Mouse (Mus musculus) midbrain, postnatal 0 days (tissue): ENCODE data around the gene Rps4x. TPM values are rescaled to one million over a fixed set of nuclear protein-coding genes. Genes with fewer than 3 reads are reported as not detected.

ENCODE experiments used
- ATAC-seq: fragments of 200-750 bp; cut with Nextera tagmentation; 2 replicates; pipeline ENCODE4 v1.8.0; 2017; ENCODE audit warnings: moderate number of reproducible peaks, mild to moderate bottlenecking, moderate TSS enrichment, moderate library complexity; ENCODE audit not compliant: low FRiP score
- DNase-seq: peaks from one replicate; pipeline ENCODE4 v3.0.0-alpha.2; 2015; ENCODE audit warnings: low spot score
- H3K27ac ChIP-seq: fragments of 300-500 bp; sonication (generic); 2 replicates; pipeline ENCODE4 v1.5.1; 2014; ENCODE audit warnings: low read depth, mild to moderate bottlenecking, low read length, mixed read lengths
- H3K27me3 ChIP-seq: fragments of 300-500 bp; sonication (generic); 2 replicates; pipeline ENCODE4 v1.6.1; 2014; ENCODE audit warnings: low read length, control low read depth, mixed read lengths; ENCODE audit not compliant: insufficient read depth
- H3K36me3 ChIP-seq: fragments of 300-500 bp; sonication (generic); 2 replicates; pipeline ENCODE4 v1.6.1; 2014; ENCODE audit warnings: low read length, control low read depth, mixed read lengths; ENCODE audit not compliant: insufficient read depth
- H3K4me1 ChIP-seq: fragments of 300-500 bp; sonication (generic); 2 replicates; pipeline ENCODE4 v1.6.1; 2014; ENCODE audit warnings: mild to moderate bottlenecking, control low read depth, antibody characterized with exemption, low read length, mixed read lengths; ENCODE audit not compliant: insufficient read depth
- H3K4me2 ChIP-seq: fragments of 300-500 bp; sonication (generic); 2 replicates; pipeline ENCODE4 v1.6.1; 2014; ENCODE audit warnings: low read depth, mild to moderate bottlenecking, low read length, mixed read lengths; ENCODE audit not compliant: poor library complexity, severe bottlenecking
- H3K4me3 ChIP-seq: fragments of 300-500 bp; sonication (generic); 2 replicates; pipeline ENCODE4 v1.5.1; 2014; ENCODE audit warnings: low read depth, mild to moderate bottlenecking, low read length, moderate library complexity
- H3K9ac ChIP-seq: fragments of 300-500 bp; sonication (generic); replicated peaks from 2 replicates; pipeline ENCODE4 v1.6.1; 2014; ENCODE audit warnings: mild to moderate bottlenecking, low read length, moderate library complexity, mixed read lengths; ENCODE audit not compliant: poor library complexity, severe bottlenecking
- H3K9me3 ChIP-seq: fragments of 300-500 bp; sonication (generic); 2 replicates; pipeline ENCODE4 v1.6.1; 2016; ENCODE audit warnings: low read length, control low read depth
- CTCF ChIP-seq: IDR thresholded peaks from 2 replicates; pipeline ENCODE4 v1.5.1; 2016; ENCODE audit warnings: antibody characterized with exemption, mild to moderate bottlenecking
- WGBS: fragments of 180-500 bp; shearing (Covaris S2); extraction: QIAGEN DNeasy Blood & Tissue Kit; methylation state at CpG from one replicate; pipeline ENCODE4 v1.1.7; 2014; 5-methylcytosine and 5-hydroxymethylcytosine counted together
- polyA plus RNA-seq: library from polyadenylated mRNA; unstranded; fragments of >200 nt; fragmentation: Nextera tagmentation; extraction: Ambion mirVana; gene quantifications from 2 replicates; pipeline ENCODE4 v1.2.1, GENCODE M21; 2015
- total RNA-seq: library from RNA; depleted of rRNA; stranded (reverse); fragments of >200 nt; gene quantifications from 2 replicates; pipeline ENCODE4 v1.2.3, GENCODE M21; 2014

Gene Rps4x
- total and polyA plus RNA-seq, 2 experiments from 2014 or later, result 356 to 809 TPM

GRCm38 (mm10) chrX:102182575-102182974 is 6.6 kb downstream of the Rps4x start:
- H3K36me3 ChIP-seq, result peaks cover 7% of the 10 kb centered on the region
- no peak for TF ChIP-seq CTCF
- DNase-seq (no peak), ATAC-seq (no peak)
- no peak overlapping the region for H3K4me2 ChIP-seq
- no peaks in the 10 kb centered on the region for H3K4me1 ChIP-seq
- no peak overlapping the region for H3K27ac ChIP-seq
- H3K4me3 ChIP-seq, result no peak overlapping the region
- no peaks in the 10 kb centered on the region for H3K27me3 ChIP-seq
- no peaks in the 10 kb centered on the region for H3K9me3 ChIP-seq
- no peak overlapping the region for H3K9ac ChIP-seq

DNA sequence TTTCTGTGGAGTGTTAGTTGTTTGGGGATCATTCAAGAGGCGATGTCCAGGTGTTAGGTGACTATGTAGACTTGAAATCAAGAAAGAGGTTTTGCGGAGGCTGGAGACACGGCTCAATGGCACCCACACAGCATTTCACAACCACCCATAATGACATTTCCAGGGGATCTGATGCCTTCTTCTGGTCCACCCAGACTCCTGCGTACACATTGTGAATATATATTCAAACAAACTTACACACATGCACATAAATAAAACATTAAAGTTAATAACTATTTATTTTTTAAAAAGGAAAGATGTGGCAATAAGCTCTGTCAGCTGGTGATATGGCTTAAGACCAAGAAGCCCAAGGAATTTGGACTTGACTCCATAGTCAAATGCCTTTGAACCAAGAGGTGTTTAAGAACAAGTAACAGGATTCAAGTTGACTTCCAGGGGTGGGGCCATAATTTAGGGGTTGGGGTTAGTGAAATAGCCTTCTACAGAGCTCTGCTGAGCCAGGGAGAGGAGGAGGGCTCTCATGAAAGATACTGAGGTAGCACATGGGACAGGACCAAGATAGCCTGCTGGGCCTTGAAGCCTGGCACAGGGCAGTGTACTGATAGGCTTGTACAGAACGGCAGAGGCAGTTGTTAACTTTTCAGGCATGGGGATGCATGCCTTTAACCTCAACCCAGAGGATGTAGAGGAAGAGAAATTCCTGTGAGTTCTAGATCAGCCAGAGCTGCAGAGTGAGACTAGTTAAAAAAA is 13.5 kb downstream of the Rps4x start:
- TF ChIP-seq CTCF, result no peak
- no peak for ATAC-seq
- WGBS, result 88% methylated on average over 5 of the region's 5 CpGs

DNA sequence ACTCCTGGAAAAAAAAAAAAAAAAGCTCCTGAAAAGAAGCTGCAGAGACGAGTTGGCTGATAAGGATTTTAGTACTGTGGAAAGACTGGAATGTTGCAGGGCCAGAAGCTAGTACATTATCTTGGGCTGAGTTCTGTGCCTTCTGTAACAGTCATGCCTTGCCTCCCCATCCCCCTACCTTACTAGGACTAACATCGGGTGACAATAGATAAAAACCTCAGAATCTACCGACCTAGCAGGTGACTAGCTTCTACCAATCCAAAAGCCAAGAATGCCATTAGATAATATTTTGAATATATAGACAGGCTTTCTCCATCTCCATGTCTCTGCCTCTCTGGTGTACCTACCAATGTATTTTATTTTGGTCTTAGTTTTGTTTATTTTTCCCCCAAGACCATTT is 18.3 kb downstream of the Rps4x start:
- no peaks in the 10 kb centered on the region for H3K36me3 ChIP-seq
- H3K4me1 ChIP-seq, result no peaks in the 10 kb centered on the region
- no peaks in the 10 kb centered on the region for H3K9me3 ChIP-seq
- no peak for TF ChIP-seq CTCF
- DNase-seq (no peak), ATAC-seq (no peak)
- H3K9ac ChIP-seq, result no peak overlapping the region
- no peaks in the 10 kb centered on the region for H3K27me3 ChIP-seq
- H3K4me2 ChIP-seq, result no peak overlapping the region
- no peak overlapping the region for H3K4me3 ChIP-seq
- no peak overlapping the region for H3K27ac ChIP-seq
- 60% methylated on average over 3 of the region's 3 CpGs for WGBS

More for the DNA sequence above, 13.5 kb downstream of the Rps4x start:
- no peaks in the 10 kb centered on the region for H3K9me3 ChIP-seq
- no peaks in the 10 kb centered on the region for H3K27me3 ChIP-seq
- H3K4me2 ChIP-seq, result no peak overlapping the region
- H3K36me3 ChIP-seq, result no peaks in the 10 kb centered on the region
- no peak overlapping the region for H3K27ac ChIP-seq
- no peak overlapping the region for H3K9ac ChIP-seq
- DNase-seq, result no peak
- no peak overlapping the region for H3K4me3 ChIP-seq
- no peaks in the 10 kb centered on the region for H3K4me1 ChIP-seq

GRCm38 (mm10) chrX:102170135-102170534 is 19.1 kb downstream of the Rps4x start:
- Histone ChIP-seq H3K36me3 (no peaks in the 10 kb centered on the region), H3K27me3 (no peaks in the 10 kb centered on the region), H3K4me1 (no peaks in the 10 kb centered on the region), H3K4me3 (no peak overlapping the region), H3K9me3 (no peaks in the 10 kb centered on the region), H3K4me2 (no peak overlapping the region), H3K9ac (no peak overlapping the region), H3K27ac (no peak overlapping the region)
- no peak for TF ChIP-seq CTCF
- ATAC-seq, result no peak
- 38% methylated on average over 3 of the region's 3 CpGs for WGBS
- no peak for DNase-seq

DNA sequence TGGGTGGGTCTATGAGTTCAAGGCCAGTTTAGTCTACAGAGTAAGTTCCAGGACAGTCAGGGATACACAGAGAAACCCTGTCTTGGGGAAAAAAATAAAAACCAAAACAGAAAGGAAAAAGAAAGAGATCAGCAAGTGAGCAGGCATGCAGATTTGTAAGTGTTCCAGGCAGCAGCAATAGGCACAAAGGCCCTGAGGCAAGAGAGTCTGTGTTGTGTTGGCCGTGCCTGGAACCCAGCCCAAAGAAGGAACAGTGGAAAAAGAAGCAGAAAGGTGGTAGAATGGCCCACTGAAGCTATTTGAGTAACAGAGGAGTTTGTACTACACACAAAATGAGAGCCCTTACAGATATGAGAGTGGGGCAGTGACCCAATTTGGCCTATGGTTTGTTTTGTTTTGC is 19.5 kb downstream of the Rps4x start:
- 31% methylated on average over 1 of the region's 1 CpGs for WGBS
- TF ChIP-seq CTCF, result no peak
- Histone ChIP-seq H3K4me2 (no peak overlapping the region), H3K9me3 (no peaks in the 10 kb centered on the region), H3K27me3 (no peaks in the 10 kb centered on the region), H3K36me3 (no peaks in the 10 kb centered on the region), H3K9ac (no peak overlapping the region), H3K4me3 (no peak overlapping the region), H3K27ac (no peak overlapping the region), H3K4me1 (no peaks in the 10 kb centered on the region)
- no peak for ATAC-seq
- no peak for DNase-seq

GRCm38 (mm10) chrX:102166986-102167385 is 22.2 kb downstream of the Rps4x start:
- no peaks in the 10 kb centered on the region for H3K4me1 ChIP-seq
- H3K4me2 ChIP-seq, result no peak overlapping the region
- peak; percentile 33 for DNase-seq
- TF ChIP-seq CTCF, result no peak
- no peak overlapping the region for H3K9ac ChIP-seq
- no peak overlapping the region for H3K4me3 ChIP-seq
- 17% methylated on average over 6 of the region's 6 CpGs for WGBS
- H3K36me3 ChIP-seq, result no peaks in the 10 kb centered on the region
- no peak overlapping the region; the same call in 1 of the 2 replicates for H3K27ac ChIP-seq
- no peaks in the 10 kb centered on the region for H3K9me3 ChIP-seq
- no peaks in the 10 kb centered on the region for H3K27me3 ChIP-seq
- ATAC-seq, result no peak
